20 mouse cellular contexts compared by ENCODE assay signal in genomic region chr10:59517201-59517600, GRCm38 (mm10).
A peak's percentile ranks its signal among the peaks of the same experiment; 100 is the strongest.
DNase-seq lines count a peak whose midpoint lies in the region; ATAC-seq lines count a peak whose summit lies in the region.
"Had no signal": no experiment of that assay in that cellular context is flagged by ENCODE, and none has a peak within 500 bp of the region (broad histone marks: within the 10 kb centered on the region; RNA-seq: fewer than 3 reads in every experiment).

No protein-coding gene starts in this region.

- no peaks in the 10 kb centered on the region for H3K36me3 ChIP-seq in hindbrain, embryonic 16.5 days (ENCODE audit: control insufficient read depth, insufficient read depth, low read length)
- H3K36me3 ChIP-seq in hindbrain, embryonic 11.5 days (ENCODE audit: control insufficient read depth, insufficient read depth, low read length) = no peaks in the 10 kb centered on the region
- H3K36me3 ChIP-seq in neural tube, embryonic 13.5 days = no peaks in the 10 kb centered on the region
- H3K36me3 ChIP-seq: forebrain, embryonic 10.5 days; heart, embryonic 15.5 days; intestine, embryonic 15.5 days; midbrain, embryonic 15.5 days had no signal

- H3K27ac ChIP-seq in hindbrain, embryonic 16.5 days (ENCODE audit: low read depth, low read length) = no peak overlapping the region
- H3K27ac ChIP-seq in hindbrain, embryonic 11.5 days (ENCODE audit: low read depth, low read length) = no peak overlapping the region
- H3K27ac ChIP-seq in neural tube, embryonic 13.5 days (replicated peaks) = no peak overlapping the region; the same call in 1 of the 2 replicates
- H3K27ac ChIP-seq: forebrain, embryonic 10.5 days; gastrocnemius, adult 2 months; heart, embryonic 15.5 days; intestine, embryonic 15.5 days; kidney, postnatal 0 days; layer of hippocampus, adult 2 months; midbrain, embryonic 15.5 days had no signal

- no peaks in the 10 kb centered on the region for H3K27me3 ChIP-seq in hindbrain, embryonic 16.5 days (replicated peaks; ENCODE audit: control insufficient read depth, insufficient read depth, low read length)
- no peaks in the 10 kb centered on the region for H3K27me3 ChIP-seq in hindbrain, embryonic 11.5 days (ENCODE audit: control insufficient read depth, insufficient read depth, low read length)
- no peaks in the 10 kb centered on the region for H3K27me3 ChIP-seq in neural tube, embryonic 13.5 days
- H3K27me3 ChIP-seq: heart, embryonic 15.5 days; intestine, embryonic 15.5 days; midbrain, embryonic 15.5 days had no signal

- no peak overlapping the region for H3K4me3 ChIP-seq in hindbrain, embryonic 16.5 days (ENCODE audit: low read length)
- no peak overlapping the region for H3K4me3 ChIP-seq in hindbrain, embryonic 11.5 days (ENCODE audit: low read depth, low read length)
- no peak overlapping the region for H3K4me3 ChIP-seq in neural tube, embryonic 13.5 days
- H3K4me3 ChIP-seq: forebrain, embryonic 10.5 days; gastrocnemius, adult 2 months; heart, embryonic 15.5 days; intestine, embryonic 15.5 days; layer of hippocampus, adult 2 months; midbrain, embryonic 15.5 days had no signal

- WGBS in hindbrain, embryonic 16.5 days = 73% methylated on average over 13 of the region's 13 CpGs
- 96% methylated on average over 13 of the region's 13 CpGs for WGBS in hindbrain, embryonic 11.5 days
- WGBS in neural tube, embryonic 13.5 days = 84% methylated on average over 13 of the region's 13 CpGs

- no peak for DNase-seq in hindbrain, embryonic 11.5 days (ENCODE audit: low spot score)
- DNase-seq in neural tube, embryonic 10.5 days (ENCODE audit: extremely low spot score, low spot score) = no peak
- peak; percentile 84 for DNase-seq in cerebellum, adult 9-10 months
- no peak for DNase-seq in urinary bladder, postnatal 10 days (ENCODE audit: low spot score)
- no peak for DNase-seq in gastrocnemius, adult 8-10 months (ENCODE audit: low spot score in 2 of 2)
- no peak for DNase-seq in c-Kit-positive CD71-positive TER-119-positive erythroid progenitor cells, embryonic 14.5 days (ENCODE audit: low spot score)
- DNase-seq: B cell, adult 2 months; gastrocnemius, adult 2 months; heart, adult 18-20 months; lung, adult 18-20 months; lung, postnatal 14 days; thymus, postnatal 14 days had no signal

- peak overlapping the region; percentile 31; the same call in 1 of the 2 replicates for H3K4me2 ChIP-seq in hindbrain, embryonic 16.5 days (ENCODE audit: low read length)
- no peak overlapping the region for H3K4me2 ChIP-seq in hindbrain, embryonic 11.5 days (replicated peaks; ENCODE audit: low read depth, low read length)
- H3K4me2 ChIP-seq in neural tube, embryonic 13.5 days = no peak overlapping the region
- H3K4me2 ChIP-seq: heart, embryonic 15.5 days; intestine, embryonic 15.5 days; midbrain, embryonic 15.5 days had no signal

- no peaks in the 10 kb centered on the region for H3K4me1 ChIP-seq in hindbrain, embryonic 16.5 days (ENCODE audit: control insufficient read depth, insufficient read depth, low read depth, low read length)
- no peaks in the 10 kb centered on the region for H3K4me1 ChIP-seq in hindbrain, embryonic 11.5 days (replicated peaks; ENCODE audit: control insufficient read depth, insufficient read depth, low read length)
- peaks cover 15% of the 10 kb centered on the region for H3K4me1 ChIP-seq in neural tube, embryonic 13.5 days (replicated peaks)
- H3K4me1 ChIP-seq: midbrain, embryonic 15.5 days had no signal

- no peaks in the 10 kb centered on the region for H3K9me3 ChIP-seq in hindbrain, embryonic 16.5 days (ENCODE audit: control insufficient read depth, low read length)
- H3K9me3 ChIP-seq in hindbrain, embryonic 11.5 days (ENCODE audit: control insufficient read depth, low read length) = no peaks in the 10 kb centered on the region
- no peaks in the 10 kb centered on the region for H3K9me3 ChIP-seq in neural tube, embryonic 13.5 days
- H3K9me3 ChIP-seq: forebrain, embryonic 10.5 days; heart, embryonic 15.5 days; intestine, embryonic 15.5 days; midbrain, embryonic 15.5 days had no signal

- peak; percentile 66; the same call in 1 of the 2 replicates for ATAC-seq in hindbrain, embryonic 16.5 days
- no peak for ATAC-seq in hindbrain, embryonic 11.5 days (ENCODE audit: low FRiP score)
- ATAC-seq in neural tube, embryonic 13.5 days (ENCODE audit: low read depth) = peak; percentile 19; the same call in 1 of the 2 replicates
- ATAC-seq: intestine, embryonic 15.5 days; midbrain, embryonic 15.5 days had no signal

- no peak overlapping the region for H3K9ac ChIP-seq in hindbrain, embryonic 16.5 days (ENCODE audit: low read depth, low read length)
- H3K9ac ChIP-seq in hindbrain, embryonic 11.5 days (ENCODE audit: low read depth, low read length) = no peak overlapping the region
- no peak overlapping the region for H3K9ac ChIP-seq in neural tube, embryonic 13.5 days
- H3K9ac ChIP-seq: heart, embryonic 15.5 days; intestine, embryonic 15.5 days; midbrain, embryonic 15.5 days had no signal
